Mouse (Mus musculus) kidney, adult 2 months (tissue): ENCODE results near the gene Mansc4.

Experiments
- CTCF ChIP-seq: fragments of 200-500 bp; conservative IDR thresholded peaks from 2 replicates; pipeline ENCODE4 v1.5.1; 2011; ENCODE audit warnings: low read depth, mild to moderate bottlenecking, control low read depth, low read length, moderate library complexity, mixed read lengths; ENCODE audit not compliant: insufficient read depth, insufficient read length
- POLR2A ChIP-seq: fragments of 200-500 bp; IDR thresholded peaks from one replicate; pipeline ENCODE4 v1.6.1; 2011; ENCODE audit warnings: low read depth, low read length, control low read depth

DNA sequence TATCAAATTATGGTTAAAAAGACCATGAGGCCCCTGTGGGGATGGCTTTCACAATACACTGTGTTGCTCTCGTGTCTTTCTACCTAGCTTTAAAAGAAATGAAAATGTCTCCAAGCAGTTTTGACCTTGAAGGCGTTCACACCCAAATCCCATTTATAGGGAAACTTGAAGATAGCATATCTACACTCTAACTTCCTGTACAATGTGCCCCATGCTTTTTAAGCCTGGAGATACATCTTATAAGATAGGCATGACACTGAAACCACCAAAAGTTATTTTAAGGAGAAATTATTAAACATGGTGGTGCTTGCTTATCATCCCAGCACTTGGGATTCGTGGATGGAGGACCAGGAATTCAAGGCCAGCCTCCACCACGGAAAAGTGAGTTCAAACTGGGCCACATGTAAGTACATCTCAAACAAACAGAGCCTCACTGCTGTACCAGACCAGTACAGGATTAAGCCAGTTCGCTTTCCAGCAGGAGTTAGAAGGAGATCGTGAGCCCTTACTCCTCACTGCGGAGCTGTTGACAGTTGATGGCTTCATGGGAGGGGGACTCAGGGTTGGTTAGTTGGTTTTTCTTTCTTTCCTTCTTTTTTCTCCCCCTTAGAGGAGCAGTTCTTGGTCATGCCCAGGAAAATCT lies 1.3 kb downstream of the Mansc4 start:
- TF ChIP-seq POLR2A (no peak), CTCF (no peak)
